Mouse (Mus musculus): ENCODE results near the gene Foxp3.
A peak's percentile ranks its signal among the peaks of the same experiment; 100 is the strongest.

Gene Foxp3

GRCm38 (mm10) chrX:7617889-7618551 is 44.6 kb downstream of the Foxp3 start:
- DNase-seq (ENCODE audit: low spot score), result no peak

- no peak for DNase-seq (ENCODE audit: low spot score)
Measured at GRCm38 (mm10) chrX:7632560-7632959, 59.1 kb downstream of the Foxp3 start.

DNA sequence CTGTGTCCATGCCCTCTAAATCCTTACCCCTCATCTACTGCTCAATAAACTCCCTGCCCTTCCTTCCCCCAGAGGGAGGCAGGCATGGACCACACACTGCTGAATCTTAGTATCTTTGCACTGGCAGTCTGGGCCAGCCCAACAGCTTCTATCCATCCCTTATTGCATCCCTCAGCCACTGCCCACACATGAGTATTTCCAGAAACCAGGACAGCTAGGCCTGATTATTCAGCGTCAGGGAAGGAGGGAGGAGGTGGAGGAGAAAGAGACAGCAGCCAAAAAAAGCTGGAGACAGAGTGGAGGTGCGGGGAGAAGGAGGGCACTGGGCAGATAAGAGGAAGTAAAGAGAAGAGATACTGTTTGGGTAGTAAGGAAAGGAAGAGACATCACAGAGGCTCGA is 61.7 kb downstream of the Foxp3 start:
- no peak for DNase-seq (ENCODE audit: low spot score)

DNA sequence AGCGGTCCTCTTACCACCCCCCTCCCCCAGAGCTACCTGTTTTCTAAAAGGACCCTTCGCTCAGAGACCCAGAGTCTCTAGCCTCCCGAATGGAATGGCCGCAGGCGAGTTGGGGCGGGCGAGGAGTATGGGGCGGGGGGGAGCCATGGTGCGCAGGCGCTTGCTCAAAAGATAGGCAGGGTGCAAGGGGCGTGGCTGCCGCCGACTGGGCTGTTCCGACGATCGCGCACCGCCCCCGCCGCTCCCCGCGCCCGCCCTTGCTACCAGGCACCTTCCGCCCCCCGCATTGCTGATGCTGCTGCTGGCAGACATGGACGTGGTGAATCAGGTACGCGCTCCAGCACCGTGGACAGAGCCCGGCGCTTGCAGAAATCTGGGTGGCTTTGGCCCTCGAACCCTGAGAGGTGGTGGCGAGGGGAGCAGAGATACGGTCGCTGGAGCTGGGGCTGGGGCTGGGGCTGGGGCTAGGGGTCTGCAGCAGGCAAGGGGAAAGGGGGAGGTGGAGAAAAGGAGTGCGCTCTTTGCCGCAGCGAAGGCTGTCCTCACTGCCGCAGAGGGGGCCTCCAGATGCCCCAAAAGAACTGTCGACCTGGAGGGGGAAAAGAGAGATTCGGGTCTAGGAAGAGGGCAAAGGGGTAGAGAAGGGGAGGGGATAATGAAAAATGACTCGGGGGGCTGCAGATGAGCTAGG is 65.1 kb downstream of the Foxp3 start, which contains the start of gene Syp:
Gene Syp, plus strand, starts transcription at position 71 of the 691 bp plus-strand sequence.
- DNase-seq (ENCODE audit: low spot score), result peak; percentile 33

GRCm38 (mm10) chrX:7639536-7640325 is 66.3 kb downstream of the Foxp3 start:
- DNase-seq (ENCODE audit: low spot score), result no peak

DNA sequence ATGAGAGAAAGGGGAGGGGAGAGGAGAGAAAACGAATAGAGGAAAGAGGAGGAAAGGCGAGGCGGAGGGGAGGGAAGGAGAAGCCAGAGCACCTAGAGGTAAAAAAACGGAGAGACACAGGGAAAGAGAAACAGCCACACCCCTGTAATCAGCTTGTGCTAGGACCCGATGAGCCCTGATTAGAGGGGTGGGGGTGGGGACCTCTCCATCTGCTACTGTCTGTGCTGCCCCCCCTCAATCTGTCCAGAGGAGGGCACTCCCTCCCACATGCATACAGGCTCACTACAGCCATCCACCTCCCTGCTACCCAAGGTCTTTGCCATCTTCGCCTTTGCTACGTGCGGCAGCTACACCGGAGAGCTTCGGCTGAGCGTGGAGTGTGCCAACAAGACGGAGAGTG is 67.3 kb downstream of the Foxp3 start:
- no peak for DNase-seq (ENCODE audit: low spot score)

Measured in ovary, postnatal 10 days (tissue).